Mouse (Mus musculus) layer of hippocampus, adult 18-20 months (tissue): ENCODE results near the gene Irak4. TPM values are rescaled to one million over a fixed set of nuclear protein-coding genes. Genes with fewer than 3 reads are reported as not detected.
A peak's percentile ranks its signal among the peaks of the same experiment; 100 is the strongest.

Experiments used
- DNase-seq, 2 experiments: peaks; one replicate each; pipeline ENCODE4 v3.0.0; 2022; ENCODE audit warnings: low spot score in 2 of 2
- total RNA-seq, 2 experiments: library from RNA; stranded (reverse); gene quantifications; 2 replicates each; pipeline ENCODE4 v1.2.3; 2021

Irak4 gene
- total RNA-seq, 2 experiments from 2014 or later: 2.4 to 2.5 TPM

DNA sequence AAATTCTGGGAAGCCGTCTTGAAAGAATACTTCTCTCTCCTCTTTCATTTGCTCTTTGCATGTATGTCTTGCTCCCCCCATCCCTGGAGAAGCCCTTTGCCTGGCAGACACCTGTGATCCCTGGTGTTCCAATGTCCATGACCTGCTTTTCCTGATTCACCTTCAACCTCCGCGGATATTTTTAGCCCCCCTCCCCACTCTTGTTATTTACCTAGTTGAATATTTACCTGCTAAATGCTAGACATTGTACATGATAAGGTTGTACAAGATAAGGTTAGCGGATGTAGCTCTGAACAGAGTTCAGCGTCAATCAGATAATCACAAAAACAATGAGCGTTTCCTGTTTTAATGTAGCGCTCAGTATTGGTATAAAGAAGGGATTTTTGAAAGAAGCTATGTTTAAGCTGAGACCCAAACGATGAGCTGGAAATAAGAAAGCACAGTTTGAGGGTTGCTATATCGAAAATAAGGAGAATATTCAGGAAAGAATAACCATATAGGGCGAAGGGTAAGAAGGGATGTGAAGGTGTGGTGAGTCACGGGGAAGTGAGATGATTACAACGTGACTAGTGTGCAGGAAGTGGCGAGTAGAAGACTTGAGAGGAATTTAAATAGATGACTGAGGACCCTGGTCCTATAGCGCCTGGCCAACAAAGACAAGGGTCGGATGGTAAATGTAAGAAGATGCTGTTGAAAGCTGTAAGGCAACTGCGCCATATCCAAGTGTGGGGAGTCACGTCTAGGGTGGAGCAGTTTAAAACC lies 15.6 kb downstream of the Irak4 start:
- no peak for DNase-seq

DNA sequence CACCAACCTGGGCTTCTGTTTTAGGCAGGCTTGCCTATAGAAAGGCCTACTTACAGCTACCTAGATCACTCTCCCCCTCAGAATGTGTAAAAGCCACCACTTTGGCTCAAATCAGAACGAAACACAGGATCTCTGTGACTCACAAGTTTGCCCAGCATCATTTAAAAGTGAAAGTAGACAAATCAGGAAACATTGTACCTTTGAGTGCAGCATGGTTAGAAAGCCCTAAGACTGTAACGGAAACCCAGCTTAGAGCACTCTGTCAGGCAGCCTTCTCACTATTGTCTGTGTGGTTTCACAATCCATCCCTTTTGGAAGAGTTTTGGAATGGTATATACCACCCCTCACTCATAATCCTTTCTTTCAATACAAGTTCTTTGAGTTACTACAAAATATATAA lies 21.5 kb downstream of the Irak4 start:
- DNase-seq: no peak

DNA sequence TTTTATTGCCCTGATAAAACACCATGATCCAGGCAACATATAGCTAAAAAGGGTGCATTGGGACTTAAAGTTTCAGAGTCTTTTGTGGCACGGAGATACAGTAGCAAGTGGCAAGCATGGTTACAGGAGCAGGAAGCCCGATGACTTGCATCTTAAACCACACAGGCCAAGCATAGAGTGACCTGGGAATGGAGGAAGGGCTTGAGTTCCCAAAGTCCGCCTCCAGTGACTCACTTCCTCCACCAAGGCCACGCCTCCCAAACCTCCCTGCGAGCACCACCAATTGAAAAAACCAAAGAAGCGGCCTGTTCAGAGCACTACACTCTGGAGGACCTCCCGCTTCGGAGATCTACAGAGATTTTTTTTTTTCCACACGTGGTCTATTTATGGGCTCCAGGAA lies 22.4 kb downstream of the Irak4 start:
- DNase-seq: no peak

DNA sequence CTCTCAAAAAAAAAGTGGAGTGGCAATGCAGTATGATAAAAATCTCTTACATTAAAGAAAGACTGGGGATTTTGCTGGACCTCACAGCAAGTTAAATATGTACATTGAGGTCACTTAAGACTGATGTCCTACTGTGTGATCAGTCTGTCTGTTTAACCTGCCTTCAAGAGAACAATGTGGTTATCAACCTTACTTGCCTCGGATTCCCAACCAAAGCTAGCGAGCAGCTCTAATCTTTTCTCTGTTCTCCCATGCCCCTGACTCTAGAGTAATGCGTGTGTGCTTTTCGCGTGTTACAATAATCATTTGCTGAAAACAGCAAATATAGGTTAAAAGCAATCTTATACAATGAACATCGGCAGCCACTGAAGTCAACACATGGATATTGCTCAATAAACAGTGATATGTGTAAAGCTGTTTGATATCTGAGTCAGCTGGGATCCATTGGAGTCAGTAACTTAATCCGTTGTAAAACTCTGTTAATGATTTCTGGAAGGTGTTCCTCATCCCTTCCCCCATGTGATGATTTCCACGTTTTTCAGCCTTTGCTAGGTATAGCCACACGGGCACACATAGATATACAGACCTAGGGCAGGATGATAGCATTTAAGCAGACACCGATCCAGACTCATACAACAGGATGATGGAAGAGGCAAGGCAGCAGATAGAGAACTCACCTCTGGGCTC lies 25.2 kb downstream of the Irak4 start:
- DNase-seq: no peak

DNA sequence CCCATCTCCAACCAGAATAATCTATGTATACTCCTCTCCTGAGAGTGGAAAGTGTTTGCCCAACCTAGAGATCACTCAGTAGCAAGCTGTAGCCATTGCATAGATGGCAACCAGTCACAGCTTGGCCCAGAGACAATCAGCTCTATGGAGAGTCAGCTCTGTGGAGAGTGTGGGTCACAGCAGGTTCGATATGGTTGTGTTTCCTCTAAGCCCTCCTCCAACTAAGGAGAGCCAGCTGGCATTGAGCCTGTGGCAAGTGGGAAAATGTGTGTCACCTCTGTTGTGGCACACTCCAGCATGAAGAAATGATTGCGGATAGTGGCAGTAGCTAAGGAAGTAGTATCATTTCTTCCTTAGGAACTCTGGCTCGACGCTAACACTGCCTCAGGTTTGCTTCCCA lies 28.1 kb downstream of the Irak4 start:
- DNase-seq: no peak

DNA sequence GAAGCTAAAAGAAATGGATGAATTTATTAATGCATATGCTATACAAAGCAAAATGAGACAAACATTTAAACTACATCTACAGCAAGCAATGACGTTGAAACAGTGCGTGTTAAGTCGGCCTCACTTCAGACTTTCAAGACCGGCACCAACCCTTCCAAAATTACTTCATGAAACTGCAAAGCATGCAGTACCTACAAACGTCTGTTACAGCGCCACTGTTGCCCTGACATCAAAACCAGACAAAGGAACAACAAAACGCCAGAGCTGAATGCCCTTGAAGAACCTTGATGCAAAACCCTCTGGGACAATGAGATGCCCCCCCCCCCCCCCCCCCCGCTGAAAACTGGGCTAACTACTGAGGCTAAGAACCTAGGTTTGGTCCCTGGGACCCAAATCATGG lies 29.3 kb downstream of the Irak4 start:
- DNase-seq: no peak

DNA sequence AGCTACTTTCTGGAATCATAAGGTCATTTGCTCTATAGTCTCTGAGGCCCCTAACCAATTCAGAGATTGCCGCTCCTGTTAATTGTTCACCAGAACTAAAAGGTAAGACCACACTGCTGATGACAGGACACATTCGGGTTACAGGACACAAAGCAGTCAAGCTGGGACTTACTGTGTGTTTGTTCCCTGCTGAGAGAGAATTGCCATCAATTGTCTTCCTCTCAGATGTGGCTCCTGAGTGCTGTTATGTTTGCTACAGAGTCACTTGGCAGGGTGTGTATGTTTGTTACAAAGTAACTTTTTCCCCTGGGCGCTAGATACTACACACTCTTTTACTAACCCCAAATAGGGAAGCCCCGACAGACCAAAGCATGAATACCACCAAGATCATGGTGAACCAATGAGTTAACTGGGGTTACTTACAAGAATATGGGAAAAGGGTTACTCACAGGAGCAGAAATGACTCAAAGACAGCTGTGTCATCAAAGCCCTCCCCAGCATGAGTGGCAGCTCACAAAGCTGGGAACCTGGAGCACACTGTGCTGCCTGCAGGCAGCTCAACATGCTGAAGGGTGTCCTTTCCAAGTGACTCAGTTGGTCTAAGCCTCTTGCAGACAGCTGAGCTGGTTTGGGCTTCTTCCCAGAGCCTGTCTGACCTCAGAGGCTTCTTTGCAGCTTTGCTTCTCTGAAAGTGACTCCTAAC lies 31.3 kb downstream of the Irak4 start:
- DNase-seq: no peak

DNA sequence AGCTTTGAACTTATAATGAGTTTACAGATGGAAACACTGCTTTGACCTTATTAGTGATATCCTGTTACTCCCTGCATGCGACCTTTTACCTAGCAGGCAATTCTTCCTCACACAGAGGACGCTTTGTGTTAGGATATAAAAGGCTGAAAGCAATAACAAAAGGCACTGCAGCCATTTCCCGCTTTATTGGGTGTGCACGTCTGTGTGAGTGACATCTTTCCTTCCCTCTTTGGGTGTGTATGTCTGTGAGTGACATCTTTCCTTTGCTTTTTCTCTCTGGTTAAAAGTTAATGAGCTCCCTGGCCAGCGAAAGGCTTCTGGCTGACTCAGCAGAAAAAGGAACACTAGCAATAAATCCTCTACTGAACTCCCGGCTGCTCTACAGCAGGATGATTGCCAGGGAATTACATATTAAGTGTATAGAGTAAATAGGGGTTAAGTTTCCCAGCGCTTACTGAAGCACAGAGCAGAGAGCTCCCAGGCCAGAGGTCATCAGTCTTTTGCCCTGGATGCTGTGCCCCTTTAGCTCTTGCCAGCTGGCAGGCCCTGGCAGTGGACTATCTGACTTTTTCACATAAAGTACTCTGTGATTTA lies 38.7 kb downstream of the Irak4 start:
- no peak for DNase-seq

DNA sequence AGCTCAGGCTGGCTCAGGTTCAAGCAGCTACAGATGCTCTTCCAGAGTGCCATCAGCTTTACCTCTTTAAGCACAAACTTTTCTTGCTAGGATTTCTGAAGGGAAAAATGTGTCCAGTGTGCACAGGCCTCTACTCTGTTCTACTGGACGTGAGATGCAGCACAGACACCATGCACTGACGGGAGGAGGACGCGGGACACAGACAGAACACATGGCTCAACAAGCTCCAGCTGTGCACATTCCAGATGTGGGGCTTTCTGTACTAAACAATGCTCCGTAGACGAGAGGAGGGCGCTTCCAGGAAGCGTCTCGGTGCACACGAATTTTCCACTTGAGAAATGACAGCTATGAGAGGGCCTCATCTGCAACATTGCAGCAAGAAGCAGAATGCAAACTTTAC lies 39.7 kb downstream of the Irak4 start:
- no peak for DNase-seq

DNA sequence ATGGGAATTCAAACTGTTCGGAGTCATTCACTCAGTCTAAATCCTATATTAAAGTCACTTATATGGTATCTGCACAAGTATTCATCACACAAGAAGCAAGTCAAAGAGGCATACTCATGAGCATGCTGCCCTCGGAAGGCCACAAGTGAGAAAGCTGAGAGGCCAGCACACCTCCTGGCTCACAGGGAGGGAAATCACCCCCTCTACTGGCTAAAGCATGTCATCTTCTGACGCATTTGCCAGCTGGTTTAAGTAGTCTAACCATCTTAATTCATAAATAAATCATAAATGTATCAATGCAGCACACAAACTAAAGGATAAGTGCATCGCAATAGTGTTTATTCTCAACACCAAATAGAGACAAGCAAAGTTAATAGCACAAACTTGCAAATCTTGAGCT lies 41.3 kb downstream of the Irak4 start:
- no peak for DNase-seq

DNA sequence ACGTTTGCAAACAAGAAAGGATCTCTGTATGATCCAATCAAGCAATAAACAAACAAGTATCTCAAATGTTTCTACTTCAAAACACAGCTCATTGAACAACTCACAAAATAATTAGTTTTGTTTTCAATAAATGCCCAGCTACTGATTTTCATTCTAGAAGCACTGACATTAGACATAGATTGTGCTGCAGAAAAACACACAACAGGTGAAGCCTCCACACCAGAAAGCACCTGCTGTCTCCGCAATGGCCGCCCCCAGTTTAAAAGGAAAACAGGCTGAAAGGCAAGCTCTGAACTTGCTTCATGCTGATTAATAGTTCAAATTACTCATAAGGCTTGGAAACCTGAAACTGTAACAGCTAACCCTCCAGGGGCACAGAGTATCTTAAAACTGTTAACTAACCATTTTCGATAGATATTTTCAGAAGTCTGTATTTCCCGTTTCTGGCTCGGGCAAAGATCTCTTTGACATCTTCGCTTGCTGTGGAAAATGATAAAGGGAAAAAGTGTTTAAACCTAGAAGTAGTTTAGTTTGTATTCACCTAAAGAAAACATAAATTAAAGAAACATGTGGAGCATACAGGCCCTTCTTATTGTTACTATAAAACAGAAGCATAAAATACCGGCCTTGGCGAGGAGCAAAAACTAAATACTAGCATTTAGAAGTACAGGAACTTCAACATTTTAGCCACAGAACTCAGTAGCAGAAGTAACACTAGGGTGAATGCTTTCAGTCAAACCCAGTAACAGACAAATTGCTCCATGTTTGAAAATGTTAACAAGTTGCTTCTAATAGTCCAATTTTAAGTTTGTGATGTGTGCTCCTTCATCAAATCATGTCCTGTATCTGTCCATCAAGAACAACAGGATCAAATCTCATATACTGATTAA lies 44.6 kb downstream of the Irak4 start:
- no peak for DNase-seq

DNA sequence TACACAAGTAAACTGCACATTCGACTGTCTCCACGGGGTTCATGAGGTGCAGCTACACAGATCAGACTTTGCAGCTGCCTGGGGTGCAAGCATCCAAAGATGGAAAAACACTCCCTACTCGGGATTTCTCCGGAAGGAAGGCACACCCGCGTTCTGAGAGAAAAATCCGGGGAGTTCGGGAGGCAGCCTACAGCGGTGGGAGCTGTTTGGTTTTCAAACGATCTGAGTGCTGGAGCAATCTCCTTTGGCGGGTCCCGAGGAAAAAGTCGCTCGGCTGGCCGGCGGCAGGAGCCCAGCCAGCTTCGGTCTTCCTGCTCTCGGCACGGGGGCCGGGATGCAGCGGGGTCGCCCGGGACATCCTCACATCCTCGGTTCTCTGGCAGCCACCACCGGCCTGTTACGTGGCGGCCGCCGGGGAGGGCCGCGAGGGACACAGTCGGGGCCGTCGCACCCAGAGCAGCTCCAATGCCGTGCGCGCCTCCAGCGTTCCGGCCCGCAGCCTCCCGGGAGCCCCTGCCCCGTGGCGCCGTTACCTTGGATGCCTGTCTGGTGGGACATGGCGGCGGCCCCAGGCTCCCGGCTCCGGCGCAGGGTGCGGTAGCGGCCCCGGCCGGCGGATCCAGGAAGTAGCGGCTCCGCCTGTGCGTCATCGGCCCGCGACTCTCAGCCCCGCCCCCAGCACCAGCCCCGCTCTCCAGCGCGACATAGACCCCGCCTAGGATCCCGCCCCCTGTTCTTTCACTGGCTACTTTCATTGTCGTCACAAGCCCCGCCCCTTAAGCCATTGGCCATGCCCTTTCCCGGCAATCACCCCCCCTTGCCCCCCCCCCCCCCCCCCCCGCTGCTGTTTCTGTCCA lies 46.0 kb downstream of the Irak4 start, which contains the start of gene Twf1:
Twf1 (minus strand) TSS at position 671 of the 857 bp plus-strand sequence.
- DNase-seq: peak; percentile 96 to 99

DNA sequence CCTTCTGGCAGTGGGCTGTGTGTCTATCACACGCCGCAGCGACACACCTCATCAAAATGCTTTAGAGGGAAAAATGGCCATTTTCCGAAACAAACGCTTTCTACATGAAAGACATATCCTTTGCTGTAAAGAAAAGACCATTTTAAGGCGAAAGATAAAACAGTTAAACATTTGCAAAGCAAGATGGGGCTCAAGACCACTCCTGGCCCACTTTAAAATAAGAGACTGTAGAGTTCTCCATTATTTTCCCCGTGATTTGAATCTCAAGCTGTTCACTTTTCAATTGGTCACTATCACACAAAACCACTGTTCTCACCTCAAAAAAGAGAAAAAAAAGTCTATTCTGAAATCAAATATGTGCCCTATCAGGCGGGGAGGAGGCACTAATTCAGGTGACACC lies 46.6 kb downstream of the Irak4 start:
- no peak for DNase-seq

DNA sequence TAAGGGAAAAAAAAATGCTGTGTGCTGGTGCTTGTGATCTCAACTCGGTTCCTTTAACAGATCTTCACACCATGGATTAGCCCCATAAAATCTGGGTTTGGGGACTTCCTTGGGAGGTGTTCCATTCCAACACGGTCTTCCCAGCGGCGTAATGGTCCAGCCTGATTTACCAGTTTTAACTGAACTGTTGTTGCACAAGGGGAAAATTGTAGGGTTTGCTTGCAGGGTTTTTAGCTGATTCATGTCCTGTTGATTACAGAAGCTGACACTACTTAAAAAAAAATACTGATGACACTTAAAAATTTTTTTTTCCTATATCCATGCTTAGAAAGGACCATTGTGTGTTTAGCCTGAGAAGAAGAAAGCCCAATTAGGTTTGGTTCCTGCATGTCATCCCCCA lies 47.9 kb downstream of the Irak4 start:
- no peak for DNase-seq

DNA sequence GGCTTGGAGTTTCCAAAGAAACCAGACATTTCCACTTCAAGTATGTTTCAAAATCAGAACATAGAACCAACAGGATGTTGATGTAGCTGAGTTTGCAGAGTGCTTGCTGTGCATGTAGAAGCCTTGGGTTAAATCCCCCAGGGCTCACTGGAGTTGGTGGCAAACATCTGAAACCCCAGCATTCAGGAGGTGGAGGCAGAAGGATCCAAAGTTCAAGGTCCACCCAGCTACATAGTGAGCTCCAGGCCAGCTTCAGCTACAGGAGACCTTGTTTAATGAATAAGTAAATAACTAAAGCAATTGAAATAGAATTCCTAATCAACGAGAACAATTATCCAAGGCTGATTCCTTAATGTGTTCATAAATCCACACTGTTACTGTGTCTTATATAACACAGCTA lies 50.1 kb downstream of the Irak4 start:
- no peak for DNase-seq

DNA sequence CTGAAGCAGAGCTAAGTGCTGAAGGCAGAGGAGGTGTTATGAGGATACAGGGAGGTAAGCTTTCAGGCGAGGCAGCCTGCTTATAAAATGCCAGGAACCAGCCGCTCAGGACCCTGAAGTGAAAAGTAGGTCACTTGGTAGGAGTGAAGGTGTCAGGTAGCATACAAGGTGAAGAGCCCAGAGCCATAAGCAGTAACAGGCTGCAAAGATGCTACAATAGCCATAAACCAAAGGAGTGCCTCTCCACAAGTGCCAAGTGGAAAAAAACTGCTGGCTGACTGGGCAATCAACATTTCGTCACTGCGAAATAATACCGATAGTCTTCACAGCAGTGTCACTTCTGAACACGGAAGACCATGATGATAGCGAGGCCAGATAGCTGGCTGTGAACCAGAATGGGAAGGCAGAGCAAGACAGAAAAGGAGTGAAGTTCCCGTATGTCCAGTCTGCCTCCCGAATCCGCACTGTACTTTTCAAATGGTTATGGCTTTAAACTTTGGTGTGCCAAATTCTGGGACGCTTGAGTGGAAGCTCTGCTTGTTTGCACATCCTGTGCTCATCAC lies 56.8 kb downstream of the Irak4 start:
- no peak for DNase-seq

DNA sequence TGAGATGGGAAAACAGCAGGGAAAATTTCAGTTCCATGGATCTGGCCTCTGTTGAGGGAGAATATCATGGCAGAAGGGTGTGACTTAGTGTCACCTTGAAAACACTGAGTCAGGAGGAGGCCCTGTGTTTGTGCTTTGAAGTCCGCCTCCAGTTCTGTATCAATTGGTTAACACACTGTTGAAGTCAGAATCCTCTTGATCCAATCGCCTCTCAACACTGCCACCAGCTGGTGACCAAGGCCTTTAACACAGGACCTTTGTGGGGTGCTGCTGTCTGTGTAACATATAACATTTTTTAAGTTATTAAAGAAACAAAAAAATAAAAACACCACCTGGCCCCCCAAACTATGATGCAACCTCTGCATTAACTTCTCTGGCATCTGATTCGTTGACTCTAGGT lies 57.9 kb downstream of the Irak4 start:
- peak in 1 of 2 experiments; percentile 55 for DNase-seq

DNA sequence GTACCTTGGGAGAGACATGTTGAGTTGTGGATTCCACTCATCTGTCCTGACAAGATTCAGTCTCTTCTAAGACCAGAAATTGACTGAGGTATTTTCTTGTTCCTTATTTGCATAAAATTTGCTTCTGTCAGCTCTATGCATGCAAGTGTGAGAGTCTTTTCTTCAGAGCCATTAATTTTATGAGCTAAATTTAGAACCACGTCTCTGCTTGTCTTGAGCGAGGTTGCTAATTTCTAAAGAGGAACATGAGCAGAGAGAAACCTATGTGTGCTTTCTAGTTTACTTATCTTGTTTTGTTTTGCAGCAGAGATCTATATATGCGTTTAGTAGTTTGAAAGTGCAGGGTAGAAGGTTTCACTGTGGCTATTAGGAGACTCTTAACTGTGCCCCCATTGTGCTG lies 59.0 kb downstream of the Irak4 start:
- DNase-seq: no peak

DNA sequence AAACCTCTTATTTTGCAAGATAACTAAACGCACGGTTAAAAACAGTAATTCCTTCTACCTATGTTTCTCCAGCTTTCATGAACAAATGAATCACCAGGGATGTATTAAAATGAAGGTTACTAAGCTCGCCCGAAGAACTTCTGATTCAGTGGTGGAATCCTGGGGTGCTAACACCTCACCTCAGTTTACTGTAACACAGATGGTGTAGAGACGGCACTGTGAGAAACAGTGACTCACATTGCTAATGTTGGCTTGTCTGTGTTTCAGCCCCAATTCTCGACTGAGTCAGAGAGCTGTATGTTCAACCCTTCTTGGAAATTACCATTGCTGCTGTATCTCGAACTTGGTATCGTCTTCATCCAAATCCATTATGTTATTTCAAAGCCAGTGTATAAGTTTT lies 64.3 kb downstream of the Irak4 start:
- DNase-seq: peak in 1 of 2 experiments; percentile 50

DNA sequence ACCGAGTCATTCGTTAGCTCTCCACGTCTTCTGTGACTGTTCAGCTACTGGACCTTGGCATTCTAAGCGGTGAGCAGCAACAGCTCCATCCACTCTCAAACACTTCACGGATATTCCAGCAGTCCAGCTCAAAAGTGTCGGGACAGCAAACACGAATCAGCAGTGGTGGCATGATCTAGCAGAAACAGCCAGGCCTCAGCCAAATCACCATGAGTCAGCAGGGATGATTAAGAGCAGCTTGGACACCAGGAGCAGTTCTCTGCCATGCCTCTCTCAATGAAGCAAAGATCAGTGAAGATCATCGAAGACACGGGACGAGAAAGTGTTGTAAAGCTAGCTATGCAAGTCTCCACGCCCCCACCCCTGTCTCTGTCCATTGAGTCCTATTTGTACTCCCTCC lies 72.6 kb downstream of the Irak4 start:
- DNase-seq: no peak
